Mouse (Mus musculus) megakaryocyte, embryonic 14.5 days (primary cell): ENCODE measurements around the gene Uba3.

ENCODE experiments used
- FLI1 ChIP-seq: IDR thresholded peaks from 2 replicates; pipeline ENCODE4 v1.6.1; 2012; ENCODE audit warnings: low read length, inconsistent platforms, mixed read lengths
- GATA1 ChIP-seq: IDR thresholded peaks from 3 replicates; pipeline ENCODE4 v1.6.1; 2012; ENCODE audit warnings: mixed read lengths, low read length, inconsistent platforms, borderline replicate concordance

DNA sequence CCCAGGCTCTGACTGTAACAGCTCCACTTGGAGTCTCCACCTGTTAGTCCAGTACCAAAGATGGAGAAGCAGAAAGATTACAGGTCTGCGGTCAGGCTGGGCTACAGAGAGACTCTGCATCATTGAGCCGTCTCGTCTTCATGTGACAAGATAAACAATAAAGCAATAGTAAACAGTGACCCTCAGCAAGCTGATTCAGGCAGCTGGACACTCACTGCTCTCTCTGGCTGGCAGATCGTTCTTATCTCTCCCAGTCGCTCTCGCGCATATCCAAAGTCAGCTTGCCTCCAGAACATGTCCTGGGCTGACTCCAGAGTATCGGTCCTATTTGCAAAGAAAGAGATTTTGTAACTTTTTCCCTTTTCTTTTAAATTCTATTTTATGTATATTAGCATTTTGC lies 62.8 kb downstream of the Uba3 start:
- TF ChIP-seq GATA1: no peak
- TF ChIP-seq FLI1: no peak
